Mouse (Mus musculus) layer of hippocampus, postnatal 25 days (tissue): Measurements from ENCODE around the gene Trim44. TPM values are rescaled to one million over a fixed set of nuclear protein-coding genes. Genes with fewer than 3 reads are reported as not detected.

Experiments
- DNase-seq, 2 experiments: peaks; one replicate each; pipeline ENCODE4 v3.0.0; 2022; ENCODE audit warnings: mixed read lengths in 2 of 2, low spot score in 1 of 2; ENCODE audit errors: extremely low spot score in 1 of 2
- total RNA-seq, 2 experiments: library from RNA; stranded (reverse); gene quantifications; 2 replicates each; pipeline ENCODE4 v1.2.3; 2021

Gene Trim44
- total RNA-seq, 2 experiments from 2014 or later, result 153 to 165 TPM

DNA sequence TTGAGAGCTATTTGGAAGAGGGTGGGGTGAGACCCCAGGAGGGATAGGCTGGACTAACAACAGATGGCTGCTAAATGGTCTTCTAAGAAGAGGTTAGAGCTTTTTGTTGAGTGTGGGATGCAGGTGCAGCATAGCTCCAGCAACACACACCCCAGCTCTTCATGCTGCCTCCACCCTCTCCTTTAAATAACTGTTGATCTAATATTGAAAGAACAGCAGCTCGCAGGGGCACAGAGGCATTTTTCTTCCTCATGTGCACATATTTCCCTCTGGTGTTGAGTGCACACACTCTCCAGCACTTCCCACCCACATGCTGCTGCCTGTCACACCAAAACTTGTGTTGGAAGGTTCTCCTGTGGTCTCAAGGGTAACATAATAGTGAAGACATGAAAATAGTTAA is 114.4 kb downstream of the Trim44 start:
- DNase-seq, result no peak

GRCm38 (mm10) chr2:102292051-102292450 is 115.6 kb downstream of the Trim44 start:
- no peak for DNase-seq

DNA sequence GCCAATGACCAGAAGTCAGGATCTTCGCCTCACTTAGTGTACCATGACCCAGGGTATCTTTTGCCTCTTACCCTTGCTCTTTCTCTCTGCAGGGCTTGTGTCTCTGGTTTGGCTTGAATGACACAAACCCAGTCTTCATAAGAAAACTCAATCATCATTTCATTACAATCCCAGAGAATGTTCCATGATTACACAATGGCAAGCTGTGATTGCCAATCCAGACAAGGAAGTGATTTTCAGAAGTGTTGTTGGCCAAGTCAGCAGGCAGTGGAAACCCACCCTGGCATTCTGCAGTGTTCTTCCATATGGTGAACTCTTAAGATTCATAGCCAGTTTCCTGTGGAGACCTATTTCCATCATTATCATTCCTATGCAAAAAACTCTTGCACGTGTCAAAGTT is 116.1 kb downstream of the Trim44 start:
- DNase-seq, result no peak

DNA sequence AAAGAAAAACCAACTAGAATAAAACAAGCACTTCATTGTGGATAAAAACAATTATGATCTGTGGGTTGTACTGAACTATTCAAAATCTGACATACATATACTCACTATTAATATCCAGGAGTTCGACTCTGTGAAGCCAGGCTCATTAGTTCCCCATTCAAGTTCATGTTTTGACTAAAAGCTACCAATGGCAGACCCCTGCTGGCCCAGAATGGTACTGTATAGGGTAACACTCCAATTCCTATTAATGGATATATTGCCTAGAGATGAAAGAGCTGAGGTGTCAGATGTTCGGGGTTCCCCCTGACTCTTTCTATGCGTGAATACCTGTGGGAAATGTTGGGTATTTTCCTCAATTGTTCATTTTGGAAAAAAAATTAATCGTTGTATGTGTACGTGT is 117.6 kb downstream of the Trim44 start:
- DNase-seq, result peak; percentile 4 to 68

GRCm38 (mm10) chr2:102288676-102289075 is 119.0 kb downstream of the Trim44 start:
- DNase-seq, result no peak

GRCm38 (mm10) chr2:102287369-102287768 is 120.3 kb downstream of the Trim44 start:
- DNase-seq, result no peak

- DNase-seq, result no peak
Observed at GRCm38 (mm10) chr2:102282081-102282480, 125.5 kb downstream of the Trim44 start.

DNA sequence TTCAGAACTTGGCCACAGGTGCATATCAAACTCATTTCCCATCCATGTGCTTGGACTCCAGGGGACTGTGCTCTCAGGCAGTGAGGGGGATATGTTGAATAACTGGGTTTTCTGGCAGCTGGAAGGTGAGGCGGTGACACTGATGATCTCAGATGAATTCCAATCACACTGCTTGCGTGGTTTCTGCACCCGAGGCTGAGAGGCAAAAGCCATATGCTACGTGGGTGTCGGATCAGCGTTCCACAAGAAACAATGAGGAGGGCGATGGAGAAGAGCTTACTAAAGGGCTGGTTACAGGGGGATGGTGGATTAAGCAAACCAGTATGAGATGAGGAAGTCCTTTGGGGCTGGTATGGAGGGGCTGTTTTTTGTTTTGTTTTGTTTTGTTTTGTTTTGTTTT is 127.8 kb downstream of the Trim44 start:
- DNase-seq, result no peak

GRCm38 (mm10) chr2:102277946-102278345 is 129.7 kb downstream of the Trim44 start:
- no peak for DNase-seq

DNA sequence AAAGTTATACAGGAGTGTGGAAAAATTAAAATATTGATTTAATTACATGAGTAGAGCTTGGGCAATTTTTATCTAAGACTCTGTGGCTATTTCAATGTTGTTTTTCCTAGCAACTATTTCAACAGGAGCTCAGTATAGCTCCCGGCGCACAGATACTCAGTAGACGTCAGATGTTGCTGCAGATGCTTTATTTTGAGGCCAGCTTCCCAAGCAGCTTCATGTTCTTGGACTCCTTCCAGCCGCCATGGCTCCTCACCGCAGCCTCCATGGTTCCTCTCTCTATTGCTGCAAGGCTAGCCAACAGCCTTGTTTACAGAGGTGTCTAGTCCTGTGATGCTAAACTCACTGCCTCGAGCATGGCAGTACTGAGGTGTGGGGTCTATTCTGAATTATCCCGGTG is 134.3 kb downstream of the Trim44 start:
- no peak for DNase-seq

DNA sequence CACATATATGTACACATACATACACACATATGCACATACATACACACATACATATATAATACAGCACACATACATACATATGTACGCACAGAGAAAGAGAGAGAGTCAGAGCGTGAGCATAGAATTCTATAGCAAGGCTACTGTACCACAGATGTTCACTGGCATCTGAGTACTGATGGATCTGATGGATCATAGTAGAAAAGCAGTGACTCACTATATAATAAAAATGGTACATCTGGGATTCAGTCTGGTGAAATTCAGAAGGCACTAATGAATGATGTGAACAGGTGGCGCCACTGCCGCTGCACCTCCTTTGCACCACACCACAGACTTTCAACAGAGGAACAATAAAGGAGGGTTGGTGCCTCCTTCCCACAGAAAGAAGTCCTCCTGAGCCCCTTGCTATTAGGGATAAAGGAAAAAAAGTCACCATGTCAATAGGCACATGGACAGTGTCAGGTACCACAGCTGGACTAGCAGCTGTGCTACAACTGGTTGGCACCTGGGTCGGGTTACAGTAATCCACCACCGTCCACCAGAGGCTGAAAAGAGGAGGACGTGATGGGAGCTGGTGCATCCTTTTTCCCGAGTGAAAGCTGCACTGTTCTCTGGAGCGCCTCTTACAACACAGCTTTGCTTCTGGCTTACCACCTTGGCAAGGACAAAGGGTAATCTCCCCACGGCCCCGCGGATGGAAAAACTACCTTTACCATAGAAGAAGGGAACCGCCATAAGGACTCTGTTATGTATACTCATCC is 139.9 kb downstream of the Trim44 start:
- no peak for DNase-seq

DNA sequence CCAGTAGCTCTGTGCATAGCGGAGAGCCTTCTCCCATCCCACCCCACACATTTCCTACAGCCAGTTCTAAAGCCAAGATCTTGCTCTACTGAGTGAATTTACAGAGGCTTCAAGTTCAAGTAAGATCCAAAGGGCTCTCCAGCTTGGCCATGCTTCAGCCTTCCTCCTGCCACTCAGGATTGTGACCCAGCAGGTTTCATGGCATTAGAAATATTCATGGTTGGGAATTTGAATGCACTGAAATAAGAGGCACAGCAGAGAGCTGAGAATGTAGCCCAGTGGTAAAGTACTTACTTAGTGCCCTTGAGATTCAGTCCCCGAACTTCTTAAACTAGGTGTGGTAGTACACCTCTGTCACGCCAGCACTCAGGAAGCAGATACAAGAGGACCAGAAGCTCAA is 140.7 kb downstream of the Trim44 start:
- no peak for DNase-seq

- DNase-seq, result no peak
Observed at GRCm38 (mm10) chr2:102259139-102259538, 148.5 kb downstream of the Trim44 start.

DNA sequence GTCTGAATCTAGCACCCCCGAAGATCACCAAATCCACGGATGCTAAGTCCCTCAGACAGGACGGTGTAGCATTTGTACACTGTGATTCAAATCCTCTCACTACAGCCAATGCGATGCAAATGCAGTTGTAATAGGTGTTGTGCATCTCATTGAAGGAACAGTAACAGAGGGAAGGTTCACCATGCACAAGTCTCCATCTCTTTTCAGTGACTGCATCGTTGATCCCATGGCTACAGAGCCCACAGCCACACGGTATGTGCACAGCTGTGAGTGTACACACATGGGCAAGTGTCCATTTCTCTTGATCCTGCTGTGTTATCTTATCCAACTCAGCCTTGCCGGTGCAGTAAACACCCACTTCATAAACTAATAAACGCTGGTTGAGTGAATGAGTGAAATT is 148.9 kb downstream of the Trim44 start:
- no peak for DNase-seq

- DNase-seq, result peak in 1 of 2 experiments; percentile 23
Observed at GRCm38 (mm10) chr2:102257964-102258605, 149.5 kb downstream of the Trim44 start.

GRCm38 (mm10) chr2:102256591-102257335 is 150.9 kb downstream of the Trim44 start:
- DNase-seq, result peak in 1 of 2 experiments; percentile 27

DNA sequence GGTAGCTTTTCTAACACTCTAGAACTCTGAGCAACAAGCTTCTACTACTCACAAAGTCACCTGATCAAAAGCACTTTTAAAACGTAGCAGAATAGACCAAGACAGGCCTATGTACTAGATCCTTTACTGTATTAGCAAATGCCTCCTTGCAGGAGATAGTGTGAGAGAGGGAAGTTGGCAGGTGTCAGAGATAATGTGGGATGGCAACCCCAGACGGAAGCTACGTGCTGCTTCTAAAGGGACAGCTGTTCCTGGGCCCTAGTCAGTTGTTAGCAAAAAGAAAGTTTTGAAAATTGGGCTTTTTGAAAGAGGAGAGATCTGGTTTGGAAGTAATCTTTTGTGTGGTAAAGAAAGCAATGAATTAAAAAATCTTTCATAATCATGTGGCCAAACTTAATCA is 151.5 kb downstream of the Trim44 start:
- DNase-seq, result no peak

DNA sequence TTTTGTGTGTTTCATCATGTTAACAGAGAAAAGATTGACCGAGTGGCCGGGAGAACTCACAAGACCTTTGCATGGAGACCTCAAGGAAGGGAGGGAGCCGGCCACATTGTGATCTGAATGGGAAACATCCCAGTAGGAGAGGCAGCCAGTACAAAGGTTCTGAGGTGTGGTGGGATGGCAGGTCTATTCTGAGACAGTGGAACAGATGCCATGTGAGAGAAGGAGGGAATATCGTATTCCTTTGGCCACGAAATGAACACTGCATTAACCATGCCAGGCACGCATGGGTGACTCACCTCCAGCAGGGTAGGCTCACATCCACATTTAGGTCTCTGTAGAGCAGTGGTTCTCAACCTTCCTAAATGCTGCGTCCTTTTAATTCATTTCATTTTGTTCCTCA is 154.4 kb downstream of the Trim44 start:
- DNase-seq, result no peak

DNA sequence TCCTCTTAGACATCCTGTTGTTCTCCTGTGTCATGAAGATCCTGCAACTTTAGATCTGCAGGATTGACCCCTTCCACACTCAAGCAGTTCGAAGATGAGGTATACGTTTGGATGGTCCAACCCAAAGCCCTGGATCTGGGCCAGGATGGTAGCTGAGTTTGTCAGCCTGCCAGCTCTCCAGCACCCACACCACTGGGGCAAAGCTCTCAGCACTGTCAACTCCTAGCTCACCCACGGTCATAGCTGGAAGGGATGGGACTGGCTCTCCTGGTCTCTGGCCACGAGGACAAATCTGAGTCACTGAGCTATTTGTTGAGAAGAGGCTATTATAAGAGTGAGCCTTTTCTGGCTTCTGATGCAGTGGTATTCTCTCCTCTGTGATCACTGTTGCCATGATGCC is 155.0 kb downstream of the Trim44 start:
- DNase-seq, result no peak
